Mouse (Mus musculus) kidney, adult 2 months (tissue): ENCODE results near the gene Spg7.

ENCODE experiments used
- CTCF ChIP-seq: fragments of 200-500 bp; conservative IDR thresholded peaks from 2 replicates; pipeline ENCODE4 v1.5.1; 2011; ENCODE audit warnings: low read depth, mild to moderate bottlenecking, control low read depth, low read length, moderate library complexity, mixed read lengths; ENCODE audit not compliant: insufficient read depth, insufficient read length
- POLR2A ChIP-seq: fragments of 200-500 bp; IDR thresholded peaks from one replicate; pipeline ENCODE4 v1.6.1; 2011; ENCODE audit warnings: low read depth, low read length, control low read depth

DNA sequence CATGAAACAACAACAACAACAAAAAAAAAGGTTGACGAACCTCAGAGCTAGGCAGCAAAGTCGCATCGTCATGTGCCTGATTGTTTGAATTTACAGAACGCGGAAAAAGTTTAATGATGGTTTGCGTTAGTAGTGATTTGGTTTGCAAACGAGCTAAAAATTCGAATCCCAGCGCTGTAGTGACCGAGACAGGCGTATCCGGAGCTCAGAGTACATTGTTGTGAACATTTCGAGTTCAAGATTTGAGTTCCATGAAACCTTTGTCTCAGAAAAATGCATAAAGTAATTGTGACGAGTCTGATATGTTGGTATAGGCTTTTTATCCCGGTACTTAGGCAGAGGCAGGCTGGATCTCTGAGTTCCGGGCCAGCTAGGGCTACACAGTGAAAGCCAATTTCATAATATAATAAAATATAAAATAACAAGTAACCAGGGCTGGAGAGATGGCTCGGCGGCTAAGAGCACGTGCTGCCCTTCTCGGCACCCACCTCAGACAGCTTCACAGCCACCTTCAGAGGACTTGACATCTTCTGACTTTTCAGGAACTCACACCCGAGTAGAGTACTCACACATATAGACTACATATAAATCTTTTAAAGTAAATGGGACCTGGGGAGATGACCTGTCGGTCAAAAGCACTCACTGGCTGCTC is 19.6 kb upstream of the Spg7 start:
- no peak for TF ChIP-seq CTCF
- no peak for TF ChIP-seq POLR2A
